Mouse (Mus musculus) hematopoietic multipotent progenitor cell, adult 10-12 weeks (in vitro differentiated cells): ENCODE results near the gene Rpl3. TPM values are rescaled to one million over a fixed set of nuclear protein-coding genes. Genes with fewer than 3 reads are reported as not detected.

ENCODE experiments used
- polyA plus RNA-seq: library from polyadenylated mRNA; stranded (reverse); fragments of >175 nt; gene quantifications from 2 replicates; pipeline ENCODE4 v1.2.3, GENCODE M21; 2012; ENCODE audit warnings: low replicate concordance

Gene Rpl3
- polyA plus RNA-seq = 49.1 and 91.4 TPM in 2 replicates

DNA sequence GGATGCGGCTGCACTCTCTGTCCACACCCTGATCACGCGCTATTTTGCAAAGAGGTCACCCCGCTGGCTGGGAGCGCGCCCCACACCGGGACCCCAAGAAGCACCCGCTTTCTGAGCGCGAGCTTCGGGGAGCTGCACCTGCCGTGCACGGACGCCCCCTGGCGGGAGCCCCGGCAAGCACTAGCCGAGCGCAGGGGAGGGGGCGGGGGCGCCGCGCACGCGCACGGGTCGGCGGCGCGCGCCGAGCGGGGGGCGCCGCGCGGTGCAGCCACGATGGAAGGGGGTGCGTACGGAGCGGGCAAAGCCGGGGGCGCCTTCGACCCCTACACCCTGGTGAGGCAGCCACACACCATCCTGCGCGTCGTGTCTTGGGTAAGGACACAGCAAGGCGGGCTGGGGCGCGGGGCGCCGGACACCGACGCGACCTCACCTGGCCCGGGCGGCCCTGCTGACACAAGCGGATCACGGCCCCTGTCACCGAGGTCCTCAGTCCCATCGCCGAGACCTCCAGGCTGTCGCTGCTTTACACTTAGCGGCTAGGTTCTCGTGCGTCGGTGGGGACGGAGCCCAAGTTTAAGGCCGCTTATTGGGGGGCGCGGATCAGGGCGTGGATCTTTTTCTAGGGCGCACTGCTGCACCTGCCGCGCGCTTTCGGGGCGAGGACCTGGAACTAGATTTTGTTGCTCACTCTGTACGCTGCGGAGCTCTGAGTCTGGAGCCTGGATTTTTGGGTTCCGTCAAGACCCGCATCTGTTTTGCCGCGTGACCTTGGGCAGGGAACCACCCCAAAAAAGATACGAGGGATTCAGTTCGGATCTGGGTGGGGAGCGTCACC lies at the start of gene Rpl3, which contains the start of gene Syngr1:
Gene Rpl3 (minus strand): TSS at position 748 of the 835 bp plus-strand sequence.
Gene Syngr1 (plus strand): TSS at position 214 of the 835 bp plus-strand sequence.

DNA sequence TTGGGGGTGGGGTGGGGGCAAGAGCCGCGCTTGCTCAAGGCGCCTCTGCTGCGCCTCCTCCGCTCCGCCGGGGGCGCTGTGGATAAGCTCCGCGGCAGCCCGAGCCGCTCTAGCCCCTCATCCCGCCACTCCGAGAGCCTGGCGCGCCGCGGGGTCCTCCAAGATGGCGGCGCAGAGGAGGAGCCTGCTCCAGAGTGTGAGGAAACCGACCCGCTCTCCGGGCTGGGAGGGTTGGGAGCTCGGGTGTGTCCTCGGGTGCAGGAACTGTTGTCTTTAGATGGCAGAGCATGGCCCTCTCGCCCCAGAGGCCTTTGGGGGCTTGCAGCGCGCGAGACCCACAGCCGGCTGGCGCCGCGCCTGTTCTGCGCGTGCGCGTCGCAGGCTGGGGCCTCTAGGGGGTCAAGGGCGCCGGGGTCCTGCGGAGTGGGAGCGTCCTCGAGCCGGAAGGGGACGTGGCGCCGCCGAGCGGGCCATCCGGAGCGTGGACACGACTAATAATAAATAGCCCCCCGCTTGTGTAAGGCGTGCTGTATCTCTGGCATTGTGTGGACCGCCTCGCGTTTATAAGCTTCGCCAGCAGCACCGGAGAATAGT lies 41.4 kb upstream of the Rpl3 start, which contains the start of gene Tab1:
Gene Tab1 (plus strand): TSS at position 135 of the 594 bp plus-strand sequence.

Other genes with a start within 250 kb of the Rpl3 start
- 3.6 and 7.4 TPM in 2 replicates for gene Apobec3, start 200.2 kb downstream of the Rpl3 start, polyA plus RNA-seq
- gene Cbx7, start 120.7 kb downstream of the Rpl3 start, polyA plus RNA-seq = 81.5 and 216 TPM in 2 replicates
- 14.5 and 15.4 TPM in 2 replicates for gene Pdgfb, start 76.9 kb downstream of the Rpl3 start, polyA plus RNA-seq
- 1.5 and 3.1 TPM in 2 replicates for gene Syngr1, start 534 bp downstream of the Rpl3 start, polyA plus RNA-seq
- 9.1 and 15.5 TPM in 2 replicates for gene Tab1, start 41.3 kb upstream of the Rpl3 start, polyA plus RNA-seq
- 0.02 and 0.15 TPM in 2 replicates for gene Mgat3, start 81.9 kb upstream of the Rpl3 start, polyA plus RNA-seq
- gene Mief1, start 142.2 kb upstream of the Rpl3 start, polyA plus RNA-seq = 17.3 and 26.2 TPM in 2 replicates
- not detected in 2 replicates for gene AC140267.1, start 144.0 kb upstream of the Rpl3 start, polyA plus RNA-seq
- gene Atf4, start 163.3 kb upstream of the Rpl3 start, polyA plus RNA-seq = 136 and 211 TPM in 2 replicates
- 24.9 and 36.8 TPM in 2 replicates for gene Rps19bp1, start 172.4 kb upstream of the Rpl3 start, polyA plus RNA-seq
- gene Cacna1i, start 195.4 kb upstream of the Rpl3 start, polyA plus RNA-seq = 36.0 and 40.3 TPM in 2 replicates